Mouse (Mus musculus): ENCODE measurements at regions not wholly inside any gene's neighbourhood (a gene's known extent, or its start where the extent isn't known, plus 50 kb on each side); places are given as distances from the start of the nearest gene placed in this dataset.

DNA sequence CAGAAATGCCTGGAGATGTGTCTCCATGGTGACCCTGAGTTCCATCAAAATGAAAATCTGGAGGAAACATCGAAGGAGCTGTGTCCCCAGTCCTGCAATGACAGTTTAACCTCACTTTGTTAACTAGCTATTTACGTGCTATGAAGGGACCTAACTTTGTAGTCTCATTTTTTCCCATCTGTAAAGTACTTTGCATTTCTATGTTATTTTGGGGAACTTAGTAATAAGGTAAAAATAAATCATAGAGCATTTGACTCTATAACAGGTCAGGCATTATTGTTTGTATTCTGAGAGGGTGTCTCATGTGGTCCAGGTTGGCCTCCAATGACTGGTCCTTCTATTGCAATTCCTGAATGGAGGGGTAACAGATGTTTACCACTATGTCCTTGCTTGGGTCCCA is 513.6 kb upstream of the Adgrl2 start:
- no peak for TF ChIP-seq CTCF (IDR thresholded peaks at IDR 0.05)
- Histone ChIP-seq H3K27ac (no peak overlapping the region), H3K4me3 (no peak overlapping the region)
- intact Hi-C loops (cut with DNase I): no loop called here
- no peak for DNase-seq

- DNase-seq: no peak
- Histone ChIP-seq H3K4me3 (no peak overlapping the region), H3K27ac (no peak overlapping the region)
- intact Hi-C loops (cut with DNase I): no loop called here
- no peak for TF ChIP-seq CTCF (IDR thresholded peaks at IDR 0.05)
Measured at GRCm38 (mm10) chr3:149500130-149500529, 509.8 kb upstream of the Adgrl2 start.

DNA sequence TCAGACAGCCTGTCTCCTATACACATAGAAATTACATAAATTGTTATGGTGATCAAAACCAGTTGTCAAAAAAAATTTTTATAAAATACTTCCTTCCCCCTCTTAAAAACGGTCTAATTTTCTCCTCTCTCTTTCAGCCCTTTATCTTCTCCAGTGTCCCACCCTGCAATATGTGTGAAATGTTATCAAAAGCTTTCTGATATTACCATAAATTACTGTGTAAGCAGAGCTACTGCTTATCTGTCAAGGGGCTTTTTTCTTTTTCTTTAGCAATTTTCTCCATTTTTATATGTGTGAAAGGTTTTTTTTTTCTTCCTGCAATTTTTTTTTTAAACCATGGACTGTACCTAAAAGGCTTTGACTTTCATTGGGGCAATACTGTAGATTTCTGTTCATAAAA is 508.4 kb upstream of the Adgrl2 start:
- DNase-seq: no peak
- intact Hi-C loops (cut with DNase I): no loop called here
- no peak for TF ChIP-seq CTCF (IDR thresholded peaks at IDR 0.05)
- Histone ChIP-seq H3K4me3 (no peak overlapping the region), H3K27ac (no peak overlapping the region)

GRCm38 (mm10) chr3:149496829-149497471 is 506.6 kb upstream of the Adgrl2 start:
- no peak for DNase-seq
- no peak for TF ChIP-seq CTCF (IDR thresholded peaks at IDR 0.05)
- Histone ChIP-seq H3K27ac (no peak overlapping the region), H3K4me3 (peak overlapping the region; percentile 60)
- intact Hi-C loops (cut with DNase I): no loop called here

GRCm38 (mm10) chr3:149496122-149496521 is 505.8 kb upstream of the Adgrl2 start:
- intact Hi-C loops (cut with DNase I): no loop called here
- Histone ChIP-seq H3K27ac (no peak overlapping the region), H3K4me3 (no peak overlapping the region)
- no peak for TF ChIP-seq CTCF (IDR thresholded peaks at IDR 0.05)
- DNase-seq: no peak

DNA sequence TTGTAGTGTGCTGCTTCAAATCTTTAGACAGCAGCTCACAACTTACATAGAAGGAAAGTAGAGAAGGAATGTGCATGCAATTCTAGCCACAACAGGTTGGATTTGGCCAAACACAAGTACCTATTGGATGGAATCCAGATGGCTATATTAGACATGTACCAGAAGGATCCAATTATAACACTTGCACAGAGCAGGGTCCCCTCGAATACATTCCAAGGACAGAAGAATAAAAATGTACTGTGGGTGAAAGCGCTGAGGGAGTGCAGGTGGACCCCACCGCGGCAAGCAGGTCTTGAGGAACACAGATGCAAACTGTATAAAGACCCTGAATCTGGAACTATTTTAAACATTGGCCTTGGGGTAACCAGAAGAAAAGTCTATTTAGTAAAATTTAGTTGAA is 497.8 kb upstream of the Adgrl2 start:
- no peak overlapping the region for H3K27ac ChIP-seq
- H3K4me3 ChIP-seq: no peak overlapping the region
- DNase-seq: no peak
- intact Hi-C loops (cut with DNase I): no loop called here
- TF ChIP-seq CTCF (IDR thresholded peaks at IDR 0.05): no peak

GRCm38 (mm10) chr3:149485406-149485805 is 495.1 kb upstream of the Adgrl2 start:
- Histone ChIP-seq H3K27ac (no peak overlapping the region), H3K4me3 (no peak overlapping the region)
- no peak for DNase-seq
- intact Hi-C loops (cut with DNase I): no loop called here
- no peak for TF ChIP-seq CTCF (IDR thresholded peaks at IDR 0.05)

- intact Hi-C loops (cut with DNase I): no loop called here
- no peak for TF ChIP-seq CTCF (IDR thresholded peaks at IDR 0.05)
- DNase-seq: no peak
- no peak overlapping the region for H3K27ac ChIP-seq
- no peak overlapping the region for H3K4me3 ChIP-seq
Measured at GRCm38 (mm10) chr3:149484319-149484718, 494.0 kb upstream of the Adgrl2 start.

GRCm38 (mm10) chr3:149476151-149476550 is 485.8 kb upstream of the Adgrl2 start:
- Histone ChIP-seq H3K4me3 (no peak overlapping the region), H3K27ac (no peak overlapping the region)
- intact Hi-C loops (cut with DNase I): no loop called here
- TF ChIP-seq CTCF (IDR thresholded peaks at IDR 0.05): no peak
- no peak for DNase-seq

- no peak for TF ChIP-seq CTCF (IDR thresholded peaks at IDR 0.05)
- intact Hi-C loops (cut with DNase I): no loop called here
- Histone ChIP-seq H3K4me3 (no peak overlapping the region), H3K27ac (no peak overlapping the region)
- no peak for DNase-seq
Measured at GRCm38 (mm10) chr3:149466973-149467372, 476.6 kb upstream of the Adgrl2 start.

DNA sequence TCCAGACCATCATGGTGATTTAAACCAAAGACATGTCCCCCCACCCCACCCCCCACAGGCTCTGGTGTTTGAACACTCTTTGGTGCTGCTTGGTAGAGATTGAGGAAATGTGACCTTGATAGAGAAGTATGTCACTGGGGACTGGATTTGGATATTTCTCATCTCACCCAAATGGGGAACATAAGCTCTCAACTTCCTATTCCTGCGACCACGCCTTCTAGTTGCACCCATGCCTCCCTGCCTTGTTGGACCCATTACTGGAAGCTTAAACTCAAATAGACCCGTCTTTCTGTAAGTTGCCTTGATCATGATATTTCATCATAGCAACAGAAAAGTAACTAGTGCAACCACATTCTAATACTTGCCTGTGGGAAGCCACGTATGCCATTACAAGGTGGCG is 474.2 kb upstream of the Adgrl2 start:
- Histone ChIP-seq H3K27ac (no peak overlapping the region), H3K4me3 (no peak overlapping the region)
- DNase-seq: no peak
- intact Hi-C loops (cut with DNase I): no loop called here
- TF ChIP-seq CTCF (IDR thresholded peaks at IDR 0.05): no peak

DNA sequence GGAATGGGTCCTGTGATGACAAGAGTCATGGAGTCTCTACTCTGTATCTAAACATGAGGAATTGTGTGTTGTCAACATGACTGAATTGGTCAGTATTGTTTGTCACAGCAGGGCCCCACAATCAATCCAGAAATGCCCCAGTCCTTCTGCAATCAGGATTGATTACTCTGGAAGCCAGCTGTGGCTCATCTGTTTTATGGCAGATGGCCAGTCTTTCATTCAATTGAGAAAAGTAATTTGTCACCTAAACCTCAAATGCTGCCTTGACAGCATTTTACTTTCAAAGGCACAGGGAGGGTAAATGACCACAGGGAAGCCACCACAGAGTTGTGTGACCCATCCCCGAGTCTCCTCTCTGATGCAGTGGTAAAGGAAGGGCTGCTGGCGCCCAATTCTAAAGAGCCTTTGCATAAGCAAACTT is 471.8 kb upstream of the Adgrl2 start:
- H3K27ac ChIP-seq: no peak overlapping the region

GRCm38 (mm10) chr3:149461613-149462012 is 471.3 kb upstream of the Adgrl2 start:
- intact Hi-C loops (cut with DNase I): no loop called here
- Histone ChIP-seq H3K4me3 (no peak overlapping the region), H3K27ac (no peak overlapping the region)
- no peak for DNase-seq
- TF ChIP-seq CTCF (IDR thresholded peaks at IDR 0.05): no peak

More for the DNA sequence above, 471.8 kb upstream of the Adgrl2 start:
- intact Hi-C loops (cut with DNase I): no loop called here
- H3K4me3 ChIP-seq: no peak overlapping the region
- TF ChIP-seq CTCF (IDR thresholded peaks at IDR 0.05): no peak
- DNase-seq: no peak

GRCm38 (mm10) chr3:149449376-149449775 is 459.0 kb upstream of the Adgrl2 start:
- DNase-seq: no peak
- TF ChIP-seq CTCF (IDR thresholded peaks at IDR 0.05): no peak
- Histone ChIP-seq H3K27ac (no peak overlapping the region), H3K4me3 (no peak overlapping the region)
- intact Hi-C loops (cut with DNase I): loop anchor here (10.0 kb wide), 1 partner anchor 465 kb away; no protein-coding TSS in a partner anchor

All from gastrocnemius, adult 2 months (tissue).